Mouse (Mus musculus) liver, adult 2 months (tissue): ENCODE measurements at regions not wholly inside any gene's neighbourhood (a gene's known extent, or its start where the extent isn't known, plus 50 kb on each side); places are given as distances from the start of the nearest gene placed in this dataset.

ENCODE experiments used
- DNase-seq: peaks from one replicate; pipeline ENCODE4 v3.0.0-alpha.2; 2011; ENCODE audit warnings: low read depth, low spot score; ENCODE audit errors: extremely low read depth
- H3K27ac ChIP-seq: fragments of 200-500 bp; replicated peaks from 2 replicates; pipeline ENCODE4 v1.5.1; 2012; ENCODE audit warnings: low read depth, mild to moderate bottlenecking, control low read depth, inconsistent platforms, low read length; ENCODE audit not compliant: insufficient read depth
- H3K27me3 ChIP-seq: fragments of 200-500 bp; 2 replicates; pipeline ENCODE4 v1.6.1; 2012; ENCODE audit warnings: mild to moderate bottlenecking, moderate library complexity, low read length, inconsistent platforms; ENCODE audit not compliant: control insufficient read depth, insufficient read depth
- H3K36me3 ChIP-seq: fragments of 200-500 bp; 2 replicates; pipeline ENCODE4 v1.6.1; 2012; ENCODE audit warnings: low read length, inconsistent platforms; ENCODE audit not compliant: control insufficient read depth, insufficient read depth
- H3K4me1 ChIP-seq: fragments of 200-500 bp; 2 replicates; pipeline ENCODE4 v1.6.1; 2011; ENCODE audit warnings: low read length; ENCODE audit not compliant: control insufficient read depth, insufficient read depth
- H3K4me3 ChIP-seq: fragments of 200-500 bp; 2 replicates; pipeline ENCODE4 v1.5.1; 2011; ENCODE audit warnings: low read depth, mild to moderate bottlenecking, control low read depth, low read length, moderate library complexity; ENCODE audit not compliant: insufficient read depth
- H3K79me2 ChIP-seq: fragments of 200-500 bp; 2 replicates; pipeline ENCODE4 v1.6.1; 2012; ENCODE audit warnings: inconsistent platforms, mild to moderate bottlenecking, low read length, moderate library complexity; ENCODE audit not compliant: control insufficient read depth, insufficient read depth
- H3K9ac ChIP-seq: fragments of 200-500 bp; 2 replicates; pipeline ENCODE4 v1.6.1; 2012; ENCODE audit warnings: low read depth, mild to moderate bottlenecking, control low read depth, inconsistent platforms, low read length
- CTCF ChIP-seq: fragments of 200-500 bp; IDR thresholded peaks from 2 replicates; pipeline ENCODE4 v1.5.1; 2011; ENCODE audit warnings: low read depth, low read length, control low read depth
- POLR2A ChIP-seq: fragments of 200-500 bp; IDR thresholded peaks from 2 replicates; pipeline ENCODE4 v1.6.1; 2011; ENCODE audit warnings: low read length, control low read depth; ENCODE audit not compliant: insufficient read depth; ENCODE audit errors: extremely low read depth
- WGBS: fragments of 180-500 bp; shearing (Covaris S2); methylation state at CpG from one replicate; pipeline ENCODE4 v1.1.7; 2018; 5-methylcytosine and 5-hydroxymethylcytosine counted together

GRCm38 (mm10) chr5:106380631-106381285 is 77.2 kb downstream of the Barhl2 start:
- no peaks in the 10 kb centered on the region for H3K4me1 ChIP-seq
- H3K27me3 ChIP-seq, result no peaks in the 10 kb centered on the region
- no peak for TF ChIP-seq POLR2A
- no peak for TF ChIP-seq CTCF
- H3K79me2 ChIP-seq, result no peaks in the 10 kb centered on the region
- no peak overlapping the region for H3K9ac ChIP-seq
- DNase-seq, result no peak
- H3K36me3 ChIP-seq, result no peaks in the 10 kb centered on the region
- WGBS, result 18% methylated on average over 9 of the region's 9 CpGs
- no peak overlapping the region for H3K27ac ChIP-seq
- H3K4me3 ChIP-seq, result no peak overlapping the region

- no peak for DNase-seq
- Histone ChIP-seq H3K79me2 (no peaks in the 10 kb centered on the region), H3K27ac (no peak overlapping the region), H3K4me1 (no peaks in the 10 kb centered on the region), H3K36me3 (no peaks in the 10 kb centered on the region), H3K27me3 (no peaks in the 10 kb centered on the region), H3K9ac (no peak overlapping the region), H3K4me3 (no peak overlapping the region)
- WGBS, result 89% methylated on average over 25 of the region's 25 CpGs
- TF ChIP-seq CTCF (no peak), POLR2A (no peak)
Observed at GRCm38 (mm10) chr5:106376781-106377525, 81.0 kb downstream of the Barhl2 start.

- no peaks in the 10 kb centered on the region for H3K36me3 ChIP-seq
- no peak overlapping the region for H3K9ac ChIP-seq
- 60% methylated on average over 9 of the region's 9 CpGs for WGBS
- no peaks in the 10 kb centered on the region for H3K4me1 ChIP-seq
- no peak overlapping the region for H3K4me3 ChIP-seq
- H3K27me3 ChIP-seq, result no peaks in the 10 kb centered on the region
- TF ChIP-seq POLR2A, result no peak
- no peak for TF ChIP-seq CTCF
- H3K79me2 ChIP-seq, result no peaks in the 10 kb centered on the region
- DNase-seq, result no peak
- H3K27ac ChIP-seq, result no peak overlapping the region
Observed at GRCm38 (mm10) chr5:106367831-106368230, 90.1 kb downstream of the Barhl2 start.

- H3K4me1 ChIP-seq, result no peaks in the 10 kb centered on the region
- H3K9ac ChIP-seq, result no peak overlapping the region
- no peak overlapping the region for H3K4me3 ChIP-seq
- TF ChIP-seq CTCF (no peak), POLR2A (no peak)
- H3K36me3 ChIP-seq, result no peaks in the 10 kb centered on the region
- no peaks in the 10 kb centered on the region for H3K79me2 ChIP-seq
- H3K27me3 ChIP-seq, result no peaks in the 10 kb centered on the region
- no peak for DNase-seq
- 64% methylated on average over 5 of the region's 5 CpGs for WGBS
- no peak overlapping the region for H3K27ac ChIP-seq
Observed at GRCm38 (mm10) chr5:106367312-106367711, 90.7 kb downstream of the Barhl2 start.

- no peaks in the 10 kb centered on the region for H3K36me3 ChIP-seq
- DNase-seq, result no peak
- no peak for TF ChIP-seq CTCF
- TF ChIP-seq POLR2A, result no peak
- H3K27ac ChIP-seq, result no peak overlapping the region
- 77% methylated on average over 7 of the region's 7 CpGs for WGBS
- no peaks in the 10 kb centered on the region for H3K4me1 ChIP-seq
- H3K4me3 ChIP-seq, result no peak overlapping the region
- H3K9ac ChIP-seq, result no peak overlapping the region
- no peaks in the 10 kb centered on the region for H3K27me3 ChIP-seq
- H3K79me2 ChIP-seq, result no peaks in the 10 kb centered on the region
Observed at GRCm38 (mm10) chr5:106366006-106366405, 92.0 kb downstream of the Barhl2 start.

- no peak overlapping the region for H3K9ac ChIP-seq
- no peak overlapping the region for H3K4me3 ChIP-seq
- H3K79me2 ChIP-seq, result no peaks in the 10 kb centered on the region
- WGBS, result 39% methylated on average over 8 of the region's 8 CpGs
- TF ChIP-seq POLR2A (no peak), CTCF (peak; percentile 40)
- no peaks in the 10 kb centered on the region for H3K4me1 ChIP-seq
- no peaks in the 10 kb centered on the region for H3K27me3 ChIP-seq
- DNase-seq, result peak; percentile 19
- no peaks in the 10 kb centered on the region for H3K36me3 ChIP-seq
- no peak overlapping the region for H3K27ac ChIP-seq
Observed at GRCm38 (mm10) chr5:106365094-106365493, 92.9 kb downstream of the Barhl2 start.
